Mouse (Mus musculus) limb, embryonic 11.5 days (tissue): ENCODE data around the gene Pear1. TPM values are rescaled to one million over a fixed set of nuclear protein-coding genes. Genes with fewer than 3 reads are reported as not detected.
A peak's percentile ranks its signal among the peaks of the same experiment; 100 is the strongest.

Source experiments
- ATAC-seq: fragments of 200-750 bp; cut with Nextera tagmentation; 2 replicates; pipeline ENCODE4 v1.8.0; 2017; ENCODE audit warnings: low read depth; ENCODE audit not compliant: insufficient number of reproducible peaks, low FRiP score, low TSS enrichment
- DNase-seq: peaks from one replicate; pipeline ENCODE4 v3.0.0-alpha.2; 2015; ENCODE audit warnings: low spot score
- H3K27ac ChIP-seq: fragments of 300-500 bp; sonication (generic); replicated peaks from 2 replicates; pipeline ENCODE4 v1.5.1; 2014; ENCODE audit warnings: low read depth, mild to moderate bottlenecking, low read length
- H3K27me3 ChIP-seq: fragments of 300-500 bp; sonication (generic); 2 replicates; pipeline ENCODE4 v1.6.1; 2014; ENCODE audit warnings: mild to moderate bottlenecking, low read length, mixed read lengths; ENCODE audit not compliant: control insufficient read depth, insufficient read depth
- H3K36me3 ChIP-seq: fragments of 300-500 bp; sonication (generic); 2 replicates; pipeline ENCODE4 v1.6.1; 2014; ENCODE audit warnings: mild to moderate bottlenecking, low read length, moderate library complexity, mixed read lengths; ENCODE audit not compliant: control insufficient read depth, insufficient read depth
- H3K4me1 ChIP-seq: fragments of 300-500 bp; sonication (generic); 2 replicates; pipeline ENCODE4 v1.6.1; 2014; ENCODE audit warnings: low read length, mixed read lengths; ENCODE audit not compliant: control insufficient read depth, insufficient read depth
- H3K4me2 ChIP-seq: fragments of 300-500 bp; sonication (generic); 2 replicates; pipeline ENCODE4 v1.6.1; 2014; ENCODE audit warnings: low read depth, mild to moderate bottlenecking, moderate library complexity; ENCODE audit not compliant: severe bottlenecking
- H3K4me3 ChIP-seq: fragments of 300-500 bp; sonication (generic); 2 replicates; pipeline ENCODE4 v1.5.1; 2014; ENCODE audit warnings: low read depth, low read length
- H3K9ac ChIP-seq: fragments of 300-500 bp; sonication (generic); 2 replicates; pipeline ENCODE4 v1.6.1; 2014; ENCODE audit warnings: mild to moderate bottlenecking, low read length
- H3K9me3 ChIP-seq: fragments of 300-500 bp; sonication (generic); 2 replicates; pipeline ENCODE4 v1.6.1; 2016; ENCODE audit warnings: low read length; ENCODE audit not compliant: control insufficient read depth
- WGBS: fragments of 180-500 bp; shearing (Covaris S2); extraction: QIAGEN DNeasy Blood & Tissue Kit; methylation state at CpG from one replicate; pipeline ENCODE4 v1.1.7; 2014; 5-methylcytosine and 5-hydroxymethylcytosine counted together
- polyA plus RNA-seq: library from polyadenylated mRNA; unstranded; fragments of >200 nt; fragmentation: Nextera tagmentation; extraction: Ambion mirVana; gene quantifications from 2 replicates; pipeline ENCODE4 v1.2.1, GENCODE M21; 2014

Pear1 gene
- polyA plus RNA-seq, 1 experiment from 2014 or later: 11.3 TPM

GRCm38 (mm10) chr3:87816646-87817093 lies 7.4 kb downstream of the Pear1 start:
- no peak overlapping the region for H3K4me3 ChIP-seq
- peak; percentile 89 for DNase-seq
- H3K27ac ChIP-seq: no peak overlapping the region
- H3K27me3 ChIP-seq: peaks cover 10% of the 10 kb centered on the region
- H3K9me3 ChIP-seq: no peaks in the 10 kb centered on the region
- WGBS: 8% methylated on average over 12 of the region's 12 CpGs
- H3K4me1 ChIP-seq: 0 out of 2 replicates have a peak, but pooled peaks cover 3% of the 10 kb centered on the region
- H3K36me3 ChIP-seq: no peaks in the 10 kb centered on the region
- H3K4me2 ChIP-seq: no peak overlapping the region
- 0 out of 2 replicates have a peak, but pooled peaks have one; percentile 37 for ATAC-seq
- no peak overlapping the region; the same call in 1 of the 2 replicates for H3K9ac ChIP-seq

DNA sequence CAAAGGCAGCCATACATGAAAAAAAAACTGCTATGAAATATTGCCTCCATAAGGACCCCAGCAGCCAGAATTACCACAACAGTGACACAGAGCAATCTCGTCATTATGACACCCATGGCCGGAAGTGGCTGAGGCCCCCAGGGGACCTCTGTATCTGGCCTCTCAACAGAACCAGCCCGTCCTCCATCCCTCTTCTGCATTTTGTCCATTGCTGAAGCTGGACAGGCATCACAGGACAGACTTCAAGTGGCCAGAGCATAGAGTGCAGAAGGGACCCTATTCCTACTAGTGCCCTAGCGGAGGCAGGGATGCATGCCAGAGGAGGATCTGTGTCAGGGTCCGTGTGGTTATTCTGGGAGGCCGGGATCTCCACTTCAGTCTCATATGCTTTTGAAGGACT lies 7.9 kb downstream of the Pear1 start:
- Histone ChIP-seq H3K27ac (no peak overlapping the region), H3K9me3 (no peaks in the 10 kb centered on the region), H3K36me3 (no peaks in the 10 kb centered on the region), H3K4me1 (0 out of 2 replicates have a peak, but pooled peaks cover 3% of the 10 kb centered on the region), H3K4me2 (no peak overlapping the region), H3K27me3 (peaks cover 14% of the 10 kb centered on the region), H3K4me3 (no peak overlapping the region), H3K9ac (no peak overlapping the region; the same call in 1 of the 2 replicates)
- ATAC-seq (no peak), DNase-seq (no peak)
- 66% methylated on average over 6 of the region's 6 CpGs for WGBS

GRCm38 (mm10) chr3:87812873-87813272 lies 11.2 kb downstream of the Pear1 start:
- Histone ChIP-seq H3K9ac (no peak overlapping the region), H3K27me3 (peaks cover 45% of the 10 kb centered on the region), H3K9me3 (no peaks in the 10 kb centered on the region), H3K4me3 (no peak overlapping the region), H3K36me3 (no peaks in the 10 kb centered on the region), H3K4me2 (no peak overlapping the region), H3K4me1 (peaks cover 6% of the 10 kb centered on the region; the same call in 1 of the 2 replicates), H3K27ac (no peak overlapping the region)
- DNase-seq (no peak), ATAC-seq (no peak)
- 53% methylated on average over 10 of the region's 10 CpGs for WGBS

DNA sequence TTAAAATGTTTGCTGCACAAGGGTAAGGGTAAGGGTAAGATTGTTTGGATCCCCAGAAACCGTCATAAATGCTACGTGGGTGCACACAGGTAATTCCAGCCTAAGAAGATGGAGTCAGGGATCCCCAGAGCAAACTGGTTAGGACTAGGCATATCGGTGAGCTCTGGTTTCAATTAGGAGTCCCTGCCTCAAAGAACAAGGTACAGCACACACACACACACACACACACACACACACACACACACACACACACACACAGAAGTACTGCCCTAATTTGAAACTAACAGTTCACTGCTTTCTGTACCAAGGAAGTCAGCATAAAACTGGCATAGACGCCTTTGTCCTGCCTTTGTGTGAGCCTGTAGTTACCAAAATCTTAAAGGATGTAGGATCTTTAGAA lies 11.7 kb downstream of the Pear1 start:
- Histone ChIP-seq H3K27me3 (peaks cover 48% of the 10 kb centered on the region), H3K4me2 (no peak overlapping the region), H3K27ac (no peak overlapping the region), H3K4me1 (peaks cover 6% of the 10 kb centered on the region; the same call in 1 of the 2 replicates), H3K9me3 (no peaks in the 10 kb centered on the region), H3K36me3 (no peaks in the 10 kb centered on the region), H3K9ac (no peak overlapping the region), H3K4me3 (no peak overlapping the region)
- DNase-seq (peak; percentile 28), ATAC-seq (no peak)
- 45% methylated on average over 4 of the region's 4 CpGs for WGBS

GRCm38 (mm10) chr3:87811297-87811696 lies 12.8 kb downstream of the Pear1 start:
- no peak overlapping the region for H3K4me2 ChIP-seq
- peaks cover 51% of the 10 kb centered on the region for H3K27me3 ChIP-seq
- peaks cover 4% of the 10 kb centered on the region; the same call in 1 of the 2 replicates for H3K4me1 ChIP-seq
- H3K9me3 ChIP-seq: no peaks in the 10 kb centered on the region
- H3K27ac ChIP-seq: no peak overlapping the region
- WGBS: 83% methylated on average over 8 of the region's 8 CpGs
- DNase-seq (no peak), ATAC-seq (no peak)
- no peak overlapping the region for H3K4me3 ChIP-seq
- no peaks in the 10 kb centered on the region for H3K36me3 ChIP-seq
- no peak overlapping the region for H3K9ac ChIP-seq

GRCm38 (mm10) chr3:87809322-87809962 lies 14.7 kb downstream of the Pear1 start:
- no peaks in the 10 kb centered on the region for H3K36me3 ChIP-seq
- H3K9ac ChIP-seq: no peak overlapping the region
- no peaks in the 10 kb centered on the region for H3K9me3 ChIP-seq
- 3% methylated on average over 28 of the region's 28 CpGs for WGBS
- peaks cover 60% of the 10 kb centered on the region for H3K27me3 ChIP-seq
- DNase-seq (peak; percentile 32), ATAC-seq (peak; percentile 37; the same call in 1 of the 2 replicates)
- H3K4me3 ChIP-seq: no peak overlapping the region; the same call in 1 of the 2 replicates
- peak overlapping the region; percentile 29 for H3K4me2 ChIP-seq
- H3K27ac ChIP-seq: no peak overlapping the region
- peaks cover 4% of the 10 kb centered on the region; the same call in 1 of the 2 replicates for H3K4me1 ChIP-seq

- Histone ChIP-seq H3K9me3 (no peaks in the 10 kb centered on the region), H3K4me1 (0 out of 2 replicates have a peak, but pooled peaks cover 6% of the 10 kb centered on the region), H3K4me2 (peak overlapping the region; percentile 31; the same call in 1 of the 2 replicates), H3K27ac (no peak overlapping the region), H3K27me3 (peaks cover 74% of the 10 kb centered on the region), H3K4me3 (0 out of 2 replicates have a peak overlapping the region, but pooled peaks have one; percentile 3), H3K9ac (peak overlapping the region; percentile 12; the same call in 1 of the 2 replicates), H3K36me3 (no peaks in the 10 kb centered on the region)
- 5% methylated on average over 26 of the region's 26 CpGs for WGBS
- ATAC-seq (0 out of 2 replicates have a peak, but pooled peaks have one; percentile 13), DNase-seq (no peak)
Measured at GRCm38 (mm10) chr3:87804038-87804677, 19.9 kb downstream of the Pear1 start.

DNA sequence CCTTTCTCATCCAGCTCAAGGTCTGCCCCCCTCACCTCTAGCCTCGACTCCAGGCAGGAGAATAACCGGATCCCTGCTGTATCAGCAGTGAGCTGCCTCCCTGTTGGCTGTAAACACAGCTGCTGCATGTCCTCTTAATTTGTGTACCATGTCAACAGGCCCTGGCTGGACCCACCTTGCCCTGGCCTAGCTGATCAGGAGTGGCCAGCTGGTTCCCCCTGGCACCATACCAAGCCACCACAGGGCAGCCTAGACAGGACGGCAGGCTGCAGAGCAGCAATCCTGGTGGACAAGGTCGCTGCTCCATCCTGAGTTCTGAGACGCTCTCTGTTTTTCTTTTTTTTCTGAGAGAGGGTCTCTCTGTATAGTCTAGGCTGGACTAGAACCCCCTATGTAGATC lies 22.4 kb downstream of the Pear1 start:
- no peaks in the 10 kb centered on the region for H3K9me3 ChIP-seq
- DNase-seq (no peak), ATAC-seq (no peak)
- no peak overlapping the region for H3K9ac ChIP-seq
- 74% methylated on average over 5 of the region's 5 CpGs for WGBS
- no peak overlapping the region for H3K4me3 ChIP-seq
- H3K27ac ChIP-seq: no peak overlapping the region
- H3K27me3 ChIP-seq: peaks cover 79% of the 10 kb centered on the region
- no peak overlapping the region for H3K4me2 ChIP-seq
- peaks cover 10% of the 10 kb centered on the region; the same call in 1 of the 2 replicates for H3K4me1 ChIP-seq
- no peaks in the 10 kb centered on the region for H3K36me3 ChIP-seq
